Mouse (Mus musculus): ENCODE measurements at regions not wholly inside any gene's neighbourhood (a gene's known extent, or its start where the extent isn't known, plus 50 kb on each side); places are given as distances from the start of the nearest gene placed in this dataset.

DNA sequence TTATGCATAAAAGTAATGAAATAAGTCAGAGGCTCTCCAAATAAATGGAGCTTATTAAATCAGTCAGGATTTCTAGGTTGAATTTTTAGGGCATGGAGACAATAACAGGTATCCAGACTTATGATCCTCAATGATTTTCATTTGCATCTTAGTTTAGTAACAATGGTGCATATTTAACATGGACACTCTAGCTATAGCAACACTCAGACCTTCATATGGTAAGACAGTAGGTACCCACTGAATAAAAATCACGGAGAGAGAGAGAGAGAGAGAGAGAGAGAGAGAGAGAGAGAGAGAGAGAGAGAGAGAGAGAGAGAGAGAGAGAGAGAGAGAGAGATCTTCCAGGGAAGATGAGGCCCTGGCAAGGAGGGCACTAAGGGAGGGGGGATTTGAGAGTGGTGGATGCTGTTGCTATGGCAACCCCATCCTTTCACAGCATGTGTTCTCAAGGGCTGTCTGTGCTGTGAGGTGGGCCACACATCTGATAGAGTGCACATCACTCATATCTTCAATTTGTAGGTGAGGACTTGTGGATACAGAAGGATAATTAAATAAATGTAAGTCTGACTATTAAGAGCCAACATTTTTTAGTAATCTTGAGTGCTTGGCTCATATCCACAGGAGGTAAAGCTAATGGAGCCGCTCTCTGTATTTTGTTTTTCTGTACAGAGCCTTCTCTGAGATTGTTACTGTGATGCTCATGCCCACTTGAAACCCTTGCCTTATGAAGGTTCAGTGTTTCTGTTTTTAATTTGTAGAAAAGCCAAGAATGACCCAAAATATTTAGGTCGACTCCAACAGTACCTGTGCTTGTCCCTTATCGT, 227.7 kb downstream of the Otor start:
- DNase-seq (ENCODE audit: low spot score): no peak

DNA sequence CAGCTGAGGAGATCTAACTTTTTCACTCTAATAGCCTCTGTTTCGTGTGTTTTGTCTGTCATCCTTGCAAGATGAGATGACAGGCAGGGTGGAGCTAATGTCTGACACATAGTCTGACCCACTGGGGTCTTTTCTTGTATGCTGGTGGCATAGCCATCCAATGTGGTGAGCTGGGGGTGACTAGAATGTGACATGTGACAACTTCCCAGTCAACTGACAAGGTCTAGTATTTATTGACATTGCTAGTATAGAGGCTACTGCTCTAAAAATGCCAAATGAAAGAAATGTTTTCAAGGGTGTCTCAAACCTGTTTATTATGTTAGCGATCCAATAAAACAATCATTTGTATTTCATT, 228.3 kb downstream of the Otor start:
- DNase-seq (ENCODE audit: low spot score): no peak

DNA sequence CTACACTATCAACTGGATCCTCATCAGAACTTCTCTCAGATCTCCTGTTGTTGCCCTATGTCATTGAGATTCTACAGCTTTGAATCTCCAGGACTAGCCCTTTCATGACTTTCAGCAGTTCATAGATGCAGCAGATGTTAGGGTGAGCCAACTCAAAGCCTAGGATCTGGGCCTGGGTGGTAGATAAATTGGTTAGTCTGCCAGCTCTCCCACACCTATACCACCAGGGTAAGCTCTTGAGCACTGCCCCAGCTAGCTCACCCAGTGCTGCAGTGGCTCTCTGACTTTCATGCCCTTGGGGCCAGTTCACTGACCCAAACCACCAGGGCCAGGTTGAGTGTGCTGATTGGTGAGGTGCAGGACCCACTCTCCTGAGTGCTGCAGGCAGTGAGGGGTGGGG, 220.5 kb upstream of the Pcsk2 start:
- DNase-seq (ENCODE audit: low spot score): no peak

DNA sequence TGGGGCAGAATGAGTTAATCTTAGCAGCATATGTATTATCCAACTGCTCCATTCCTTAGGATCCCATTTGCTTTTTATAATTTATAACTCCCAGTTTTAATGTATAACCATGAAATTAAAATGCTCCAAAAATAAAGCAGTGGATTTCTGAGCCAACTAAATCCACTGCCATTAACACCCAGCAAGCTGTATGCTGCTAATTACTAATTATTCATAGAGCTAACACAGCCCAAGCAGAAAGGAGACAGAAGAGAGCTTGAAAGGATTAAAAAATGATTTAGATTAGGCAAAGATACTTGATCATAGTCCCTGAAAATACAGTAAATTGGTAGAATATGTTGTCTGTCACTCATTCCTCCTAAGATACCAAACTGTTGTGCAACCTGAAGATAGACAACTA, 213.9 kb upstream of the Pcsk2 start:
- DNase-seq (ENCODE audit: low spot score): no peak

DNA sequence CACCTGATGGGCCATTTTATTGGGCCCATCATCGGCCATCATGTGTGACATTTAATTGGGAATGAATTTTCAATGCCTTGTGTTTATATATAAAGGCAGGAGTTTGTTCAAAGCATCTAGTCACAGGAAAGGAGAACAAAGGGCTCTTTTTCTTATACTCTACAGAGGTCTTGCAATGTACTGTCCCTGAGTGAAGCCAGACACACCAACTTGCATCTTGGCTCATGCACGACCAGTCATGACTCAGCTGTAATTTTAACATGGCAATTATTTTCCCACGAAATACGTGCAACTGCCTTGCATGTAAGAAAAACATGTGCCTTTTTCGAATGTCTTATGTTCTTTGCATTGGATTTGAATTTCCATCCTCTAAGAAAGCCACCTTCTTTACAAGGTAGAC, 205.6 kb upstream of the Pcsk2 start:
- no peak for DNase-seq (ENCODE audit: low spot score)

DNA sequence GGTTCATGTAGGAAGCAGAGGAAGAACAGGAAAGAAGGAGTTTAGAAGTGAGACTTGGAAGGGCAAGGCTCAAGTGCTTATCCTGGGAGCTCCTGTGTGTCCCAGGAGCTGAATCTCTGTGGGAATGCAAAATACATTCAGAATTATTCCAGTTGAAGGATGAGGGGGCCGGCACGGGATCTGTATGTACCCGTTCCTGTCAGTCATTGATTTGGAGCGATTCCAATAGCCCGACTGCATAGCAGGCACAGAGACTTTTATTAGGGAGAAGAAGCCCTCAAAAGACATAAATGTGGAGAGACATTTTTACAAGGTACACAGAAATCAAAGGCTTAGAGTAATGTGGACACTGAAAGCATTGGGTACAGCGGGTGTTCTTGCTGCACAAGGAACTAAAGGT, 181.8 kb upstream of the Pcsk2 start:
- DNase-seq (ENCODE audit: low spot score): no peak

DNA sequence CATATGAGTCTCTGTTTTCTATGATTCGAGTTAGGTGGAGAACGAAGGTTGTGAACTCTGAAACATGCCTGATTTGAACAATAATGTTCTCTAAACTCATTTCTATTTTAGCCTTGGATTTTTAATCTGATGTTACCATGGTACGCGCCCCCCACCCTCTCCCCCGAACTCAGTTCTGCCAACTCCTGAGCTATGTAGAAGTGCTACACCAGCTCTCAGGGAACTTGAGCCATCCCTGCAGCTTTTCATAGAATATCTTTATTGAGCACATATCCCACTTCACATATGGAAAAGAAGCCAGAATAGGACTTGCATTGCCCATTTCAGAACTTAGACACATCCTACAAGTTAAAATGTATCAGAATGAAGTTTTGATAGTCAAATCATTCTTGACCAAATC, 180.0 kb upstream of the Pcsk2 start:
- DNase-seq (ENCODE audit: low spot score): no peak

All from testis, postnatal 10 days (tissue).